Mouse (Mus musculus): ENCODE measurements at regions not wholly inside any gene's neighbourhood (a gene's known extent, or its start where the extent isn't known, plus 50 kb on each side); places are given as distances from the start of the nearest gene placed in this dataset.
A peak's percentile ranks its signal among the peaks of the same experiment; 100 is the strongest.

DNA sequence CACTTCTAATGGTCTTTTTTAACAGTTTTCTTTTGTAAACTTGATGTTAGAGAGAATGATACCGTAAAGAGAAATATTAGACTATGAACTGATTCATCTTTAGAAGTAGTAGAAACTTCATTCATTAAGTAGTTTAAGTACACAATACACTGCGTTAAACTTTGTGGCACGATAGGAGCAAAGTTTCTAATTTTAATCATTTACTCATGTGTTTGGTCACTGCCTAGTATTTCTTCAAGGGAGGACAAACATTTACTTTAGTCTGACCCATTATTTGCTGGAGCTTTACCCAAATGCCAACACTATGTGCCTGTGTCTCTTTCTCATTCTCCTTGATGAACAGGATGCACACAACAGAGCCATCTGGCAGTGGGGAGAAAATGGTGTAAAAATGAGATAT lies 200.6 kb downstream of the Chm start:
- no peak for DNase-seq

DNA sequence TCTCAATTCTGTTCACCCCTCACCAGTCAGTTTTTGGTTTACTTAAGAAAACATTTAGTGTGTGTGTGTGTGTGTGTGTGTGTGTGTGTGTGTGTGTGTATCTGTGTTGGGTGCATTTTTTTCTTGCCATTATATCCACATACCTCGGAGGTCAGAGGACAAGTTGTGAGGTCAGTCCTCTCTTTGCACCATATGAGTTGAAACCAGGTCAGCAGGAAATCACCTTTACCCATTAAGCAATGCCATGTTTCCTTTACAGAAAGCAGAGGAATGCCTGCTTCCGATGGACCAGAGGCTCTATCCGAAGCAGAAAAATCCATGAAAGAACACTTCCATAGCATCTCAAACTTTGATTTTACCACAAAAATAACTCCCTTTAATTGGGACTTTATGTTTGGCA lies 201.2 kb downstream of the Chm start:
- DNase-seq: no peak

DNA sequence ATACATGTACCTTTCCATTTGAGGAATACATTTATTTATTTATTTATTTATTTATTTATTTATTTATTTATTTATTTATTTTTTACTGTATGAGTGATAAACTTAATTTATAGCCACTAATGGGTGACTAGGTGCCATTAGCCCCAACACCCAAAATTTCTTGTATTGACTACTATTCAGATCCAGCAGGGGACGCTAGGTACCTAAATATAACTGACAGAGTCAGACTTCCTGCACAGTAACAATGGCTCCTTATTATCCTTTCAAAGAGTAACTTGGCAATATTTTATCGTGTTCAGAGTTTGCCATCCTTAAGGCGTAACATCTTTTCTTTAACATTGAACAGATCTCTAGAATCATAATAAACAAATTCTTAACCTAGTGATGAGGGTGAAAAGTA lies 206.7 kb downstream of the Chm start:
- DNase-seq: peak; percentile 1

DNA sequence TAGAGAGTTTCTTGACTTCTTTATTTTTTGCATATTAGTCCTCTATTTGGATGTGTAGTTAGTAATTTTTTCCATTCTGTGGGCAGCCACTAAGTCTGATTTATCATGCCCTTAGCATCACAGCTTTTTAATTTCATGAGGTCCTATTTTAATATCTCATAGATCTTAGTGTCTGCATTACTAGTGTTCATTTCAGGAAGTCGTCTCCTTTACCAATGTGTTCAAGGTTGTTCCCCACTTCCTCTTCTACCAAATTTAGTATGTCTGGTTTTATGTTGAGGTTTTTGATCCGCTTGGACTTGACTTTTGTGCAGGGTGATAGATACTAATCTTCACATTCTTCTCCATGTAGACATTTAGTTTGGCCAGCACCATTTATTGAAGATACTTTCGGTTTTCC lies 221.2 kb downstream of the Chm start:
- DNase-seq: no peak

DNA sequence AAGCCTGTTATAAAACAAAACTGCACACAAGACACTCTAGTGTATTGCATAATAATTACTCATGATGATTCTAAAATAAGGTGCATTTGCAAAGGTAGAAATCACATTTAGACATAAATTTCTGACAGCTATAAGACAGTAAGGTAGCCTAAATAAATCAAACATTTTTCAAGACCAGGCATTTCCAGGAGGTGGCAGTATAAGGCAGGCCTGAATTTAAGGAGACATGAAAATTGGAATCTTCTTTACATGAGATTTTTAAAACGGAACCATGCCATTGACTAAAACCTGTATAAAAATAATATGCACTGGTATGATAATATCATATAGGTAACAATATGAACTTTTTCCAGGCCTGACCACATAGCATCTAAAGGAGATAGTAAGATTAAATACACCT lies 235.5 kb downstream of the Chm start:
- no peak for DNase-seq

DNA sequence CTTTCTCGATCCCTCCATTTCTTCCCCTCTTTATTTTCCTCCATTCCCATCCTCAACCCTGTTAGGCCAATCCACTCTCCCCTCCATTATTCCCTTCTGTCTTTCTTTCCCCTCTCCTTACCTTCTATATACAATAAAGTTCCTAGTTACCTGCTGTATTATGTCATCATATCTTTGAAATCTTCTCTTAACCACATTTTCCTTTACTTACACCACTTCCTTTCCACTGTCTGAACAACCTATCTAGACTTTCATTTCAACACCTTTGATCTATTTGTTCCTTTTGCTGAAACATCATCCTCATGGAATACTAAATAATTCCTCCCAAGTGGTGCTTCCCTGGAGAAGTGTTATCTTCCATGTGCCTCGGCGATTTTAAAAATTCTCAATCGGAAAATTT lies 237.8 kb downstream of the Chm start:
- DNase-seq: no peak

DNA sequence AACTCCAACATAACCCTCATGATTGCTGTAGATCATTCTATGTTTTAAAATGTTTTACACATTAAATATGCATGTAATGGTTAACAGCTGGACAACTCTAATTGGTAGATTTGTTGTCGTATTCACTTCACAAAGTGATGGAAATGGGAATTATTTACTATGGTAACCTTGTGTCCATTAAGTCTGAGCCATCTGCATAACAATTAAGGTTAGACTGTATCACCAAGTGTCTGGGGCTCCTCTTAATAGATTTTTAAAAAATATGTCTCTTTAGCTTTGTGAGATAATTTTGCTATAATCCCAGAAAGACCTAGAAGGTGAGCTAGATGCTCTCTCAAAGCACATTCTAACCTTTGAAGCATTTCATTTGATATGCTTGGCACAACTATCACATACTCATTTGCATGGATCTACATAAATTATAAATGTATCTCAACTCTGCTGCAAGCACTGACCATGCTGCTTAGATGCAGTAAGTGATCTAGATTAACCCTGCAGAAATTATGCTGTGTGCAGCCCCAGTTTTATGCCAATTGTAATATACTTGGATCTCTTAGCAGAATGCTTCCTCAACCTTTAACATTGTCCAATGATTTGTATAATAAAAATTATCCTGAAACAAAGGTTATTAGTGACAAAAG lies 227.2 kb upstream of the Pof1b start:
- no peak for DNase-seq

DNA sequence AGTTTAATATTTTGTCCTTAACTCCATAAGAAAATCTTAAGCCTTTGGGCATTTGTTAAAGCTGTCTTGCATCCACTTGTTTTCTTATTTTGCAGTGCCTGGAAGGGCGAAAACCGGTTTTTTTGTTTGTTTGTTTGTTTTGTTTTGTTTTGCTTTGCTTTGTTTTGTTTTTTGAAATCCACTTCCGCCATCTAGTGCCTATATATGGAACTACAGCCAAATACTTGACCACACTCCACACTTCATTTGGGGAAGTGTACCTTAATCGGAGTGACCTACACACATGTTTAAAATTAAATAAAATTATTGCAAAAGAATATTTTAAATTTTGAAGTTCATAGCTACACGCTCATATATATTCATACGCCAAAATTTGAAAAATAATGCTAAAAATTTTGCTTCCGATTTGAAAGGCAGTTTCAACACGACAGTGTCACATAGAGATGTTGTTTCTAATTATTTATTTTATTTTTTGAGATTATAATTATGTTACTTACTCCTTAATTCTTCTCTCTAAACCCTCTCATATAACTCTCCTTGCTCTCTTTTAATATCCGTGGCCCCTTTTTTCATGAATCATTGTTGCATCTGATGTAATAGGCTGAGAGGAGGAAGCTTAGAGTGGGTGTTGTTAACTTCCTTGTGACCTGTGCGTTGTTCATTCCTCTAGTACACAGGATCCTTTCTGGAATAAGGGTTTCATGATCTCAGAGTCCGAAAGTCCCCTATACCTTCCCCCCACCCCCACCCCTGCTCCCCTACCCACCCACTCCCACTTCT lies 205.4 kb upstream of the Pof1b start:
- DNase-seq: no peak

DNA sequence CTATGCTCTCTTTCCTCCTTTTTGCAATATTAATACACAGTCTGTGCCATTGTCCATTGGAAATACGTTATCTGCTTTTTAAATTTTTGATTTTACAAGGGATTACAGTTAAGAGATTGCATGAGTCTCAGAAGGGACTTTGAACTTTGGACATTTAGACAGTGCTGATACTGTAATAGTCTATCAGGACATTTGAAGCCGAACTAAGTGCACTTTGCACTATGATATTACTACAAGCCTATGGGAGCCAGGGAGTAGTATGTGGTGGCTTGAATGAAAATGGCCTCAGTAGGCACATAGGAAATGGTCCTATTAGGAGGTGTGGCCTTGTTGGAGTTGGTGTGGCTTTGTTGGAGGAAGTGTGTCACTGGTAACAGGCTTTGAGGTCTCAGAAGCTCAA lies 188.1 kb upstream of the Pof1b start:
- DNase-seq: no peak
